ENCODE assay signal across 8 mouse cellular contexts in the genomic region with DNA sequence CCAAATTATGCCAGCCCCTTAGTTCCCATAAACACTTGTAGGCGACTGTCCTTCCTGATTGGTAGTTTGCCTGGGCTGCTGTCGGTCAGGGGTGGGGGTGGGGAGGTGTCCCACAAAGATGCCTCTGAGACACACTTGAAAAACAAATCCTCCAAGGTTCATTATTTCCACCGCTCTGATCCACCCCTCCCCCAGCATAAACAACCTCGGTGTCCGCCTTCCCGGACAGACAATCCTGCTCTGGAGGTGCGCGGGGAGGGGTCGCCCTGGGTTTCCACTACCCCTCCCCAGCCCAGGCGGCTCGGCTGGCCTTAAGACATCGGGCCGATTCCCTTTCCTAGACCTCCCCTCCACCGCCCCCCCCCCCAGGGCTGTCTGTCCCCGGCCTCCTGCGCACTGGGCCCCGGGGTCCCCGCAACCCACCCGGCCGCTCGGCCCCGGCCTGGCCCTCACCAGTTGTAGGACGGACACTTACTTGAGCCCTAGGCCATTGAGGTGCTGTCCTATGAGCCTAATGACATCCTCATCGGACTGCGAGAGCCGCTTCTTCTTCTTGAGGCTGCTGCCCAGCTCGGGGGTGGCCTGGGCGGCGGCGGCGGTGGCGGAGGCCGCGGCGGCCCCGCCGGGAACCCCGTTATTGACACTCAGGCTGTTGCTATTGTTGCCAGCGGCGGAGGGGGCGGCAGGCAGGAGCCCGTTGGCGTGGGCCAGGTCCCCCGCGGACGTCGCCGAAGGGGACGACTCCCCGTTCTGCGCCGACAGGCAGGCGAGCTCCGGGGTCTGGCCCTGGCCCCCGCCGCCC. TPM values are rescaled to one million over a fixed set of nuclear protein-coding genes. Genes with fewer than 3 reads are reported as not detected.
DNase-seq lines count a peak whose midpoint lies in the region; ATAC-seq and TF ChIP-seq lines count a peak whose summit lies in the region.

No protein-coding gene starts in this region.

- peak overlapping the region; percentile 81 for H3K4me3 ChIP-seq in left cerebral cortex, adult 2 months
- H3K4me3 ChIP-seq in forebrain, embryonic 15.5 days, result peak overlapping the region; percentile 97
- H3K4me3 ChIP-seq in hindbrain, embryonic 12.5 days, result peak overlapping the region; percentile 100
- peak overlapping the region; percentile 84 for H3K4me3 ChIP-seq in limb, embryonic 11.5 days (ENCODE audit: low read depth, low read length)
- peak overlapping the region; percentile 75 for H3K4me3 ChIP-seq in midbrain, embryonic 10.5 days
- peak overlapping the region; percentile 100 for H3K4me3 ChIP-seq in small intestine, adult 2 months (ENCODE audit: low read depth, low read length)

- peak overlapping the region; percentile 85 for H3K4me2 ChIP-seq in forebrain, embryonic 15.5 days (replicated peaks)
- peak overlapping the region; percentile 92 for H3K4me2 ChIP-seq in hindbrain, embryonic 12.5 days (replicated peaks)
- peak overlapping the region; percentile 91 for H3K4me2 ChIP-seq in limb, embryonic 11.5 days (ENCODE audit: low read depth, severe bottlenecking)

- no peak for TF ChIP-seq POLR2A in small intestine, adult 2 months (IDR thresholded peaks at IDR 0.05; ENCODE audit: low read depth, low read length)

- intact Hi-C loops in left cerebral cortex, adult 2 months (cut with DNase I), result loop anchor here (2.0 kb wide), 1 partner anchor 334 kb away; no protein-coding TSS in a partner anchor

- no peaks in the 10 kb centered on the region for H3K9me3 ChIP-seq in forebrain, embryonic 15.5 days
- no peaks in the 10 kb centered on the region for H3K9me3 ChIP-seq in hindbrain, embryonic 12.5 days (replicated peaks)
- H3K9me3 ChIP-seq in limb, embryonic 11.5 days (ENCODE audit: control insufficient read depth, low read length), result no peaks in the 10 kb centered on the region
- H3K9me3 ChIP-seq in midbrain, embryonic 10.5 days (replicated peaks), result no peaks in the 10 kb centered on the region

- peak overlapping the region; percentile 97 for H3K27ac ChIP-seq in left cerebral cortex, adult 2 months
- peak overlapping the region; percentile 93 for H3K27ac ChIP-seq in forebrain, embryonic 15.5 days (replicated peaks)
- peak overlapping the region; percentile 95 for H3K27ac ChIP-seq in hindbrain, embryonic 12.5 days
- H3K27ac ChIP-seq in limb, embryonic 11.5 days (replicated peaks; ENCODE audit: low read depth, low read length), result peak overlapping the region; percentile 83
- H3K27ac ChIP-seq in midbrain, embryonic 10.5 days (replicated peaks), result peak overlapping the region; percentile 98
- peak overlapping the region; percentile 68 for H3K27ac ChIP-seq in small intestine, adult 2 months (ENCODE audit: insufficient read depth, low read depth, low read length)

- H3K27me3 ChIP-seq in forebrain, embryonic 15.5 days, result no peaks in the 10 kb centered on the region
- H3K27me3 ChIP-seq in hindbrain, embryonic 12.5 days, result no peaks in the 10 kb centered on the region
- no peaks in the 10 kb centered on the region for H3K27me3 ChIP-seq in limb, embryonic 11.5 days (ENCODE audit: control insufficient read depth, insufficient read depth, low read length)
- no peaks in the 10 kb centered on the region for H3K27me3 ChIP-seq in midbrain, embryonic 10.5 days (ENCODE audit: low read depth, poor library complexity, severe bottlenecking)
- H3K27me3 ChIP-seq in small intestine, adult 2 months (ENCODE audit: control insufficient read depth, insufficient read depth, low read length), result no peaks in the 10 kb centered on the region

- peak; percentile 32 for ATAC-seq in forebrain, embryonic 15.5 days (replicated peaks)
- peak; percentile 32 for ATAC-seq in hindbrain, embryonic 12.5 days (ENCODE audit: low FRiP score)
- peak; percentile 38; the same call in 1 of the 2 replicates for ATAC-seq in limb, embryonic 11.5 days (ENCODE audit: insufficient number of reproducible peaks, low FRiP score, low TSS enrichment, low read depth)

- H3K4me1 ChIP-seq in forebrain, embryonic 15.5 days, result peaks cover 30% of the 10 kb centered on the region
- peaks cover 26% of the 10 kb centered on the region for H3K4me1 ChIP-seq in hindbrain, embryonic 12.5 days
- H3K4me1 ChIP-seq in limb, embryonic 11.5 days (ENCODE audit: control insufficient read depth, insufficient read depth, low read length), result peaks cover 7% of the 10 kb centered on the region; the same call in 1 of the 2 replicates
- H3K4me1 ChIP-seq in midbrain, embryonic 10.5 days, result peaks cover 30% of the 10 kb centered on the region
- H3K4me1 ChIP-seq in small intestine, adult 2 months (ENCODE audit: control insufficient read depth, insufficient read depth, insufficient read length, low read length), result peaks cover 9% of the 10 kb centered on the region; the same call in 1 of the 2 replicates

- H3K9ac ChIP-seq in forebrain, embryonic 15.5 days (replicated peaks), result peak overlapping the region; percentile 85
- peak overlapping the region; percentile 100 for H3K9ac ChIP-seq in hindbrain, embryonic 12.5 days
- H3K9ac ChIP-seq in limb, embryonic 11.5 days (ENCODE audit: low read length), result peak overlapping the region; percentile 92

- WGBS in forebrain, embryonic 15.5 days, result under 1% methylated on average over 48 of the region's 56 CpGs
- under 1% methylated on average over 51 of the region's 56 CpGs for WGBS in hindbrain, embryonic 12.5 days
- under 1% methylated on average over 55 of the region's 56 CpGs for WGBS in limb, embryonic 11.5 days
- under 1% methylated on average over 53 of the region's 56 CpGs for WGBS in midbrain, embryonic 10.5 days
- WGBS in small intestine, adult 2 months, result under 1% methylated on average over 53 of the region's 56 CpGs

- H3K36me3 ChIP-seq in forebrain, embryonic 15.5 days, result peaks cover 12% of the 10 kb centered on the region
- peaks cover 10% of the 10 kb centered on the region for H3K36me3 ChIP-seq in hindbrain, embryonic 12.5 days
- peaks cover 2% of the 10 kb centered on the region; the same call in 1 of the 2 replicates for H3K36me3 ChIP-seq in limb, embryonic 11.5 days (ENCODE audit: control insufficient read depth, insufficient read depth, low read length)
- H3K36me3 ChIP-seq in midbrain, embryonic 10.5 days, result peaks cover 32% of the 10 kb centered on the region
- peaks cover 11% of the 10 kb centered on the region for H3K36me3 ChIP-seq in small intestine, adult 2 months (ENCODE audit: control insufficient read depth, insufficient read depth, low read length)

- no peak for TF ChIP-seq CTCF in left cerebral cortex, adult 2 months (IDR thresholded peaks at IDR 0.05)
- no peak for TF ChIP-seq CTCF in small intestine, adult 2 months (IDR thresholded peaks at IDR 0.05; ENCODE audit: extremely low read depth, insufficient read length, insufficient replicate concordance, low read depth, low read length)

- peak; percentile 32 to 34 for DNase-seq in left cerebral cortex, adult 2 months (ENCODE audit: extremely low spot score in 1 of 2, low spot score in 2 of 2)
- no peak for DNase-seq in left cerebral cortex, adult 11 months (ENCODE audit: low spot score)
- peak; percentile 29 to 50 for DNase-seq in cerebellum, adult 18-20 months
- peak; percentile 46 for DNase-seq in limb, embryonic 11.5 days (ENCODE audit: low spot score)
- peak; percentile 56 for DNase-seq in midbrain, embryonic 10.5 days (ENCODE audit: low spot score)

RNA-seq across cellular contexts. Expression of a gene that starts 1.0 kb away (rescaled TPM):
- total RNA-seq in left cerebral cortex, adult 2 months (2021), result 100 to 1,000 TPM; 105 to 110 TPM
- 36.0 and 37.8 TPM in 2 replicates for polyA plus RNA-seq in forebrain, embryonic 15.5 days (2015; fragmentation: Nextera tagmentation; extraction: Ambion mirVana)
- 46.5 and 47.0 TPM in 2 replicates for polyA plus RNA-seq in hindbrain, embryonic 12.5 days (2016; fragmentation: Nextera tagmentation; extraction: Ambion mirVana)
- 34.3 and 40.5 TPM in 2 replicates for polyA plus RNA-seq in limb, embryonic 11.5 days (2014; fragmentation: Nextera tagmentation; extraction: Ambion mirVana)
- 29.8 and 33.8 TPM in 2 replicates for polyA plus RNA-seq in midbrain, embryonic 10.5 days (2016; fragmentation: Nextera tagmentation; extraction: Ambion mirVana)
- 9.6 and 19.6 TPM in 2 replicates for polyA plus RNA-seq in small intestine, adult 2 months (2012; rRNA removed)
